Mouse (Mus musculus) granulocyte monocyte progenitor cell, adult 5-6 weeks (primary cell): ENCODE measurements around the gene Nrgn. TPM values are rescaled to one million over a fixed set of nuclear protein-coding genes. Genes with fewer than 3 reads are reported as not detected.

ENCODE experiments used
- ATAC-seq: replicated peaks from 2 replicates; pipeline ENCODE4 v1.8.0; 2016; ENCODE audit warnings: mild to moderate bottlenecking, moderate TSS enrichment, inconsistent platforms; ENCODE audit not compliant: poor library complexity, severe bottlenecking
- total RNA-seq, 2 experiments: library from RNA; stranded (forward) in 1 of 2; stranded (reverse) in 1 of 2; fragments of 200-712, 200-1000 nt in 1 of 2; fragments of >200 nt in 1 of 2; fragmentation: Nextera tagmentation in 1 of 2; gene quantifications; 2 replicates each; pipeline ENCODE4 v1.2.3; 2014 to 2017

Nrgn gene
- total RNA-seq, 2 experiments from 2014 or later: 1.2 to 4.3 TPM

- ATAC-seq: peak; percentile 67
Observed at GRCm38 (mm10) chr9:37530031-37530887, 22.4 kb downstream of the Nrgn start.

GRCm38 (mm10) chr9:37528225-37528970 is 24.3 kb downstream of the Nrgn start:
- no peak for ATAC-seq

- peak; percentile 51 for ATAC-seq
Observed at GRCm38 (mm10) chr9:37527396-37528224, 25.1 kb downstream of the Nrgn start, which contains the start of gene Esam. TSS of gene Esam (plus strand) at chr9:37528078.

GRCm38 (mm10) chr9:37526443-37527395 is 26.0 kb downstream of the Nrgn start:
- ATAC-seq: peak; percentile 17; the same call in 1 of the 2 replicates

- ATAC-seq: no peak
Observed at GRCm38 (mm10) chr9:37525461-37525860, 27.2 kb downstream of the Nrgn start.

GRCm38 (mm10) chr9:37519995-37520394 is 32.7 kb downstream of the Nrgn start:
- no peak for ATAC-seq

GRCm38 (mm10) chr9:37518991-37519390 is 33.7 kb downstream of the Nrgn start:
- ATAC-seq: no peak

GRCm38 (mm10) chr9:37517467-37517866 is 35.2 kb downstream of the Nrgn start:
- peak; percentile 98 for ATAC-seq

GRCm38 (mm10) chr9:37514456-37514855 is 38.2 kb downstream of the Nrgn start:
- no peak for ATAC-seq

GRCm38 (mm10) chr9:37512097-37512496 is 40.6 kb downstream of the Nrgn start:
- peak; percentile 61 for ATAC-seq

GRCm38 (mm10) chr9:37506023-37506422 is 46.7 kb downstream of the Nrgn start:
- no peak for ATAC-seq

GRCm38 (mm10) chr9:37504348-37504747 is 48.4 kb downstream of the Nrgn start:
- ATAC-seq: no peak

- no peak for ATAC-seq
Observed at GRCm38 (mm10) chr9:37501170-37501569, 51.5 kb downstream of the Nrgn start.

GRCm38 (mm10) chr9:37500201-37500600 is 52.5 kb downstream of the Nrgn start:
- no peak for ATAC-seq

- ATAC-seq: no peak
Observed at GRCm38 (mm10) chr9:37496325-37496724, 56.4 kb downstream of the Nrgn start.

GRCm38 (mm10) chr9:37495761-37496160 is 56.9 kb downstream of the Nrgn start:
- ATAC-seq: no peak
